Mouse (Mus musculus) E14TG2a.4 (cell line): ENCODE measurements at regions not wholly inside any gene's neighbourhood (a gene's known extent, or its start where the extent isn't known, plus 50 kb on each side); places are given as distances from the start of the nearest gene placed in this dataset.

Experiments
- CTCF ChIP-seq: conservative IDR thresholded peaks from 2 replicates; pipeline ENCODE4 v1.5.1; 2014; ENCODE audit warnings: low read length
- POU5F1 ChIP-seq: IDR thresholded peaks from 2 replicates; pipeline ENCODE4 v1.6.1; 2014; ENCODE audit warnings: low read length, borderline replicate concordance

DNA sequence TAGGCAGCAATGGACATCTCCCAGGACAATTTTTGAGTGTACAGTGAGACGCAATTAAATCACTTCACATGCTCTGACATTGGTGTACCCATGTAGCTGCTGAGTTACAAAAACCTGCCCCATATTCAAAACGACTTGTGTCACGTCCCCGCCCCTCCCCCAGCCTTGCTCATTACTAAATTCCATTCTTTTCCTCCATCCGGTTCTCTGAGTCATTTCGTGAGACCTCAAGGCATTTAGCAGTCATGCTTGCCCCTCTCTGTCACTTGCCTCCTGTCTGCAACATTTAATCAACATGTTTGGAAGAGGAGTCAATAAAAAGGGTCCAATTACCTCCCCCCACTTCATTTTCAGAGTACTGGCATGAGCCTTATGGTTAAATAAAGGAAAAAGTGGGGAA lies 156.3 kb upstream of the Id4 start:
- TF ChIP-seq CTCF (no peak), POU5F1 (no peak)
